Mouse (Mus musculus): Measurements from ENCODE around the gene Kdm8. TPM values are rescaled to one million over a fixed set of nuclear protein-coding genes. Genes with fewer than 3 reads are reported as not detected.

Kdm8 gene
- total RNA-seq, 2 experiments from 2014 or later: 3.7 to 8.0 TPM

GRCm38 (mm10) chr7:125453671-125454070 is 9.2 kb downstream of the Kdm8 start:
- ATAC-seq (replicated peaks; ENCODE audit: poor library complexity): no peak

- ATAC-seq (replicated peaks; ENCODE audit: poor library complexity): no peak
Measured at GRCm38 (mm10) chr7:125462200-125462599, 17.7 kb downstream of the Kdm8 start.

- ATAC-seq (replicated peaks; ENCODE audit: poor library complexity): peak; percentile 63
Measured at GRCm38 (mm10) chr7:125469937-125470336, 25.5 kb downstream of the Kdm8 start.

GRCm38 (mm10) chr7:125470901-125471300 is 26.4 kb downstream of the Kdm8 start:
- ATAC-seq (replicated peaks; ENCODE audit: poor library complexity): no peak

GRCm38 (mm10) chr7:125471991-125472741 is 27.7 kb downstream of the Kdm8 start:
- peak; percentile 72 for ATAC-seq (replicated peaks; ENCODE audit: poor library complexity)

GRCm38 (mm10) chr7:125474535-125474934 is 30.1 kb downstream of the Kdm8 start:
- ATAC-seq (replicated peaks; ENCODE audit: poor library complexity): no peak

- no peak for ATAC-seq (replicated peaks; ENCODE audit: poor library complexity)
Measured at GRCm38 (mm10) chr7:125475601-125476251, 31.2 kb downstream of the Kdm8 start.

GRCm38 (mm10) chr7:125478391-125478984 is 34.0 kb downstream of the Kdm8 start:
- ATAC-seq (replicated peaks; ENCODE audit: poor library complexity): no peak

- peak; percentile 63 for ATAC-seq (replicated peaks; ENCODE audit: poor library complexity)
Measured at GRCm38 (mm10) chr7:125480518-125480917, 36.0 kb downstream of the Kdm8 start.

- no peak; the same call in 1 of the 2 replicates for ATAC-seq (replicated peaks; ENCODE audit: poor library complexity)
Measured at GRCm38 (mm10) chr7:125482339-125482738, 37.9 kb downstream of the Kdm8 start.

- ATAC-seq (replicated peaks; ENCODE audit: poor library complexity): no peak
Measured at GRCm38 (mm10) chr7:125482886-125483285, 38.4 kb downstream of the Kdm8 start.

GRCm38 (mm10) chr7:125484791-125485190 is 40.3 kb downstream of the Kdm8 start:
- ATAC-seq (replicated peaks; ENCODE audit: poor library complexity): no peak

- ATAC-seq (replicated peaks; ENCODE audit: poor library complexity): no peak
Measured at GRCm38 (mm10) chr7:125486121-125486630, 41.7 kb downstream of the Kdm8 start.

- no peak for ATAC-seq (replicated peaks; ENCODE audit: poor library complexity)
Measured at GRCm38 (mm10) chr7:125487126-125487525, 42.6 kb downstream of the Kdm8 start.

GRCm38 (mm10) chr7:125488706-125489105 is 44.2 kb downstream of the Kdm8 start:
- ATAC-seq (replicated peaks; ENCODE audit: poor library complexity): no peak

GRCm38 (mm10) chr7:125489636-125490035 is 45.2 kb downstream of the Kdm8 start:
- ATAC-seq (replicated peaks; ENCODE audit: poor library complexity): no peak

GRCm38 (mm10) chr7:125490947-125491735 is 46.7 kb downstream of the Kdm8 start, which contains the start of gene Nsmce1:
Gene Nsmce1, minus strand, starts transcription at chr7:125491596.
- peak; percentile 97 for ATAC-seq (replicated peaks; ENCODE audit: poor library complexity)

- peak; percentile 0; the same call in 1 of the 2 replicates for ATAC-seq (replicated peaks; ENCODE audit: poor library complexity)
Measured at GRCm38 (mm10) chr7:125491760-125492159, 47.3 kb downstream of the Kdm8 start.

- ATAC-seq (replicated peaks; ENCODE audit: poor library complexity): no peak
Measured at GRCm38 (mm10) chr7:125492551-125492950, 48.1 kb downstream of the Kdm8 start.

- no peak for ATAC-seq (replicated peaks; ENCODE audit: poor library complexity)
Measured at GRCm38 (mm10) chr7:125495864-125496440, 51.5 kb downstream of the Kdm8 start.
